Mouse (Mus musculus) ES-E14 (cell line): Measurements from ENCODE around the gene Eif4e2.

Experiments
- HCFC1 ChIP-seq: IDR thresholded peaks from 2 replicates; pipeline ENCODE4 v1.6.1; 2012; ENCODE audit warnings: low read length, inconsistent platforms, borderline replicate concordance; ENCODE audit not compliant: insufficient read depth
- MAFK ChIP-seq: IDR thresholded peaks from 2 replicates; pipeline ENCODE4 v1.6.1; 2014; ENCODE audit warnings: mild to moderate bottlenecking, low read depth, low read length, inconsistent platforms; ENCODE audit not compliant: insufficient read depth

GRCm38 (mm10) chr1:87175852-87176292 is 37.8 kb upstream of the Eif4e2 start:
- no peak for TF ChIP-seq MAFK
- TF ChIP-seq HCFC1: no peak
